Mouse (Mus musculus) 3134 (cell line): ENCODE results near the gene Scamp3.
A peak's percentile ranks its signal among the peaks of the same experiment; 100 is the strongest.

Experiments used
- DNase-seq: peaks from one replicate; pipeline ENCODE4 v3.0.0-alpha.2; 2011; ENCODE audit warnings: low spot score; ENCODE audit not compliant: insufficient read length; ENCODE audit errors: extremely low read depth

Scamp3 gene

DNA sequence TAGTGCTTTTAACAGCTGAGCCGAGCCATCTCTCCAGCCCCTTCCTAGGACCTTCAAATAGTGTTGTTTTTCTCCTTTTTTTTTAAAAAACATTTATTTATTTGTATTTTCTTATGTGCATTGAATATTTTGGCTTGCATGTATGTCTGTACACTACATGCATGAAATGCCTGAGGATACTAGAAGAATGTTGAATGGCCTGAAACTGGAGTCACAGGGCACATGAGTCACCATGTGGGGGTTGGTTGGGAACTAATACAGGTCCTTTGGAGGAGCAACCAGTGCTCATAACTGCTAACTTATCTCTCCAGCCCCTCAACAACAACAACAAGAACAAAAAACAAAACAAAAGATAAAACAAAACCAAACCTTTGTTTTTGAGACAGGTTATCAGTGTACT lies 14.2 kb upstream of the Scamp3 start:
- peak; percentile 56 for DNase-seq

DNA sequence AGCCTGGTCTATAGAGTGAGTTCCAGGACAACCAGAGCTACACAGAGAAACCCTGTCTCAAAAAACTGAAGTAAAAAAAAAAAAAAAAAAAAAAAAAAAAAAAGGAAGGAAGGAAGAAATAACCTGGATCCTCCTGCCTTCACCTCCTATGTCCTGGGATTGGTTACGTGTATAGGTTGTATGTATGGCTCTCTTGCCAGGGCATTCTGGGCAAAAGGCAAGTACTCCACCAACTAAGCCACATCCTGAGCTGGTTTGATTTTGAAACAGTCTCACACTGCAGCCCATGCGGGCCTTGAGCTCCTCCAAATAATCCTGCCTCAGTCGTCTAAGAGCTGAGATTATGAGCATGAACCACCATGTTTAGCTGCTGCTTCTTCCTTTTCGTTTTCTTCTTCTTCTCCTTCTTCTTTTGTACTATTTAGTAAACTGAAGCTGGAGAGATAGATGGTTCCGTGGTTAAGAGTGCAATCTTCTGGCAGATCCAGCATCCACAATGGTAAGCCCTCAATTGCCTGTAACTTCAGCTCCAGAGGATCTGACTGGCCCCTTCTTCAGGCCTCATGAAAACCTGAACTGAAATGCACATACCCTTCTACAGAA lies 13.5 kb upstream of the Scamp3 start:
- DNase-seq = no peak

DNA sequence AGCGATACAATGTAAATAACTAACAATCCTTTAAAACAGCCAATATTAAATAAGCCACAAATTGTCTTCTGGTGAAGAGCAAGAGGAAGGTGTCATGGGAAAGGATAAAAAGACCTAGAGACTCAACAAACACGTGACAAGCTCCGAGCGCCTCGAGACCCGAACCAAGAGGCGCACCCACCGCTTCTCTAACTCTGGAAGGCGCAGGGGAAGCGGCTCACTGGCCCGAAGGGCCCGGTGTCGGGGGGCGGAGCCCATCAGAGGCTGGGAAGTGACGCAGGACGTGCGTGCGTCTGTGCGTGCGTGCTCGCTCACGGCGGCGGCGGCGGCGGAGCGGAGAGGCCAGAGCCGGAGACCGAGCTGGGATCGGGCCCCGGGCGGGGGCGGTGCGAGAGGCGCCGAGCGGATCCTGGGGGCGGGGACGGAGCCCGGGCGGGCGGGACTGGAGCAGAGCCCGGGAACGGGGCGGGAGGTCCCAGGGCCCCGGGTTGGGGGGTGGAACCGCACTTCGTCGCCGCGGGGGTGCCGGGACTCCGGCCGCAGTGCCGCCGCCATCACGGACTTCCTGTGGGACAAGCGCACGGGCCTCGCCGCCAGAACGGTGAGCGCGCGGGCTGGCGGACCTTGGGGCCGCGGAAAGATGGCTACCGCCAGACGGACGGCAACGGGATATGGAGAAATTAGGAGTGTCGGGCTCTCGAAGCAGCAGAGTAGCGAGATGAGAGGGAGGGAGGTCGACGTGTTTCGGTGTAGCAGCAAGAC lies 12.6 kb upstream of the Scamp3 start, which contains the start of gene Clk2:
Gene Clk2, plus strand, starts transcription at position 290 of the 762 bp plus-strand sequence.
- DNase-seq = peak; percentile 91

DNA sequence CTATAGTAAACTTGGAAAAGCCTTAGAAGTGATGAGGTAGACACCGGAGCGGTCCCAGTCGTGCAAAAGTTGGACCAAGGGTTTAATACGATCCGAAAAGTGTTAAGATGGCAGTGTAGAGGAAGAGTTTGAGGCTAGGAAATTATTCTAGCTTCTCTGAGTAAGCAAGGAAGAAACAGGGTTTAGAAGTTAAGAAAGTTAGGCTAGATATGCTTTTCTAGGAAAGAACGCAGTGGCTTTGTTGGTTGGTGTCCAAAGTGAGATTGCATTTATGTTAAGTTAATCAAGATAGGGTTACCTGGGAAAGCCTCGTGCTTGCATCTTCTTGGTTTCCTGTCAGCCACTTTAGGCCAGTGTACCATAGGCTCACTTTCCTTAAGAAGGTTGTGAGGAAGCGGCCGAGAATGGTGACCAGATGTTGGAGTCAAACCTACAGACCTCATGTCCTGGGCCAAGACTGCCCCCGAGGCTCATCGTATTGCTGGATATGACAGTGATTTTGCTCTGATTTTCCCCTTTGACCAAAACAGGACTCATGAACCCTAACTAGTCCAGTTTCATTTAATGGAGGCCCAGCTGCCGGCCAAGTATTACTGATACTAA lies 11.9 kb upstream of the Scamp3 start:
- DNase-seq = no peak

DNA sequence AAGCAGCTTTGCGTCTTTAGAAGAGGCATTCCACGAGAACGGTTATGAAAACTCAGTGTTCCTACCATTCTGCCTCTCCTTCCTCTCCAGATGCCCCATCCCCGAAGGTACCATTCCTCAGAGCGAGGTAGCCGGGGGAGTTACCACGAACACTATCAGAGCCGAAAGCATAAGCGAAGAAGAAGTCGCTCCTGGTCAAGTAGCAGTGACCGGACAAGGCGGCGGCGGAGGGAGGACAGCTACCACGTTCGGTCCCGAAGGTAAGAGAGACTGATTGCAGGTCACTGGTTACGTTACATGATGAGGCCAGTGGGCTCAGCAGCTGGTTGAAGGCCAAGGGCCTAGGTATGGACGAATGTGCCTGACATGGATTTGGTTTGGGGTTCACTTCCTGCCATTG lies 10.3 kb upstream of the Scamp3 start:
- DNase-seq = no peak

DNA sequence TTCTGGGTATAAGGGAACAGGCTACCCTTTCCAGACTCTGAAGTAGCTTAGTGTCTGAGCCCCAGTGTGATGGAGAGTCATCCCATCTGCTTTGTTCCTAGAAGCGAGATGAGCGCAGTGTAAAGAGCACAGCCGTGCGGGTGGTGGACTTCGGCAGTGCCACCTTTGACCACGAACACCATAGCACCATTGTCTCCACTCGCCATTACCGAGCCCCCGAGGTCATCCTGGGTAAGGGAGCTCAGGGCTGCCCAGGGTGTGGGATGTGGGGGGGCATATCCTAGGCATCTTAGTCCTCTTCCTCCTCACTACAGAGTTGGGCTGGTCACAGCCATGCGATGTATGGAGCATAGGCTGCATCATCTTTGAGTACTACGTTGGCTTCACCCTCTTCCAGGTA lies 2.4 kb upstream of the Scamp3 start:
- DNase-seq = no peak

DNA sequence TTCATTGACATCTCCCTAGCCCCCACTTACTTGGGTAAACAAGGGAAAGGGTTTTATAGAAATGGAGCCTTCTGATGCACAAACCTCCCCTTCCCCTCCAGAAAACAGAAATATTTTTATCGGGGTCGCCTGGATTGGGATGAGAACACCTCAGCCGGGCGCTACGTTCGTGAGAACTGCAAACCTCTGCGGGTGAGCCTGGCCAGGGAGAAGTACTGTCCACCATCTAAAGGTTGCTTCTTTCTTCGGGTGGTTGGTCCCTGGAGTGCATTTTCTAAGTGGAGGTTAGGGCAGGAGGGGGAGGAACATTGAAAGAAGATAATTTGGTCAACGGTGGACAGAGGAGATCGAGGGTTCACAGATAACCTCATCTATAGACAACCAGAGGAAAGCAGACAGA lies 1.7 kb upstream of the Scamp3 start:
- no peak for DNase-seq

DNA sequence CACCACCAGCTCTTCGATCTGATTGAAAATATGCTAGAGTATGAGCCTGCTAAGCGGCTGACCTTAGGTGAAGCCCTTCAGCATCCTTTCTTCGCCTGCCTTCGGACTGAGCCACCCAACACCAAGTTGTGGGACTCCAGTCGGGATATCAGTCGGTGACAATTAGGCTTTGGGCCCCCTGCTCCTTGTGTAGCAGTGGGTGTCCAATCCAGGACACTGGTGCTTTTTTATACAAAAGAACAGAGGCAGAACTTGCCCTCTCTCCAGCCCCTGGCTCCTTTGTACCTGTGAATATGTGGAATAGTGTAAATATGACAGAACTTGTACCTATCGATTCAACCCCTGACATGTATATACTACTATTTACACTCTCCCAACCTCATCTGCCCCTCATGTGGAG lies 852 bp upstream of the Scamp3 start:
- DNase-seq = no peak

DNA sequence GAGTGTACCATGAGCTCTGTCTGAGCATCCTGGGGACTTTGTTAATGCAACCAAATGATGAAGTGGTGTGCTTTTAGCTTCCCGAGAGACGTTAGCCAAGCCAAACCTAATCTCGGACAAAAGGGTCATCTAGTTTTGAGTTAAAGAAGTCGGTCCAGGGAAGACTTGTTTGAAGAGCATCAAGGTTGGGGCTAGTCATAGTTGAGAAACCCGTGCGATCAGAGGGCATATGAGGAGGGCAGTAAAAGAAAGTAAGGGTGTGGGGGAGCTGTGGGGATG lies 773 bp downstream of the Scamp3 start:
- DNase-seq = no peak

DNA sequence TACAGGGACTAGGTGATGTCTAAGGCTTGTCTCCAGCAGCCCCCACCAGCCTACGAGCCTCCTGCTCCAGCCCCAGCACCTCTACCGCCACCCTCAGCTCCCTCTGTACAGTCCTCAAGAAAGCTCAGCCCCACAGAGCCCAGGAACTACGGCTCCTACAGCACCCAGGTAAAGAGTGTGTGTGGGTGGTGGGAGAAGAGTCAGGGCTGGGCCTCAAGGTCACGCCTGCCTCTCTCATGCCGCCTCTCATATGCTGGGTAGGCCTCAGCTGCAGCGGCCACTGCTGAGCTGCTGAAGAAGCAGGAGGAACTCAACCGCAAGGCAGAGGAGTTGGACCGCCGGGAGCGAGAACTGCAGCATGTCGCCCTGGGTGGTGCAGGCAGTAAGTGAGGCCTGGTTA lies 1.8 kb downstream of the Scamp3 start:
- DNase-seq = no peak

DNA sequence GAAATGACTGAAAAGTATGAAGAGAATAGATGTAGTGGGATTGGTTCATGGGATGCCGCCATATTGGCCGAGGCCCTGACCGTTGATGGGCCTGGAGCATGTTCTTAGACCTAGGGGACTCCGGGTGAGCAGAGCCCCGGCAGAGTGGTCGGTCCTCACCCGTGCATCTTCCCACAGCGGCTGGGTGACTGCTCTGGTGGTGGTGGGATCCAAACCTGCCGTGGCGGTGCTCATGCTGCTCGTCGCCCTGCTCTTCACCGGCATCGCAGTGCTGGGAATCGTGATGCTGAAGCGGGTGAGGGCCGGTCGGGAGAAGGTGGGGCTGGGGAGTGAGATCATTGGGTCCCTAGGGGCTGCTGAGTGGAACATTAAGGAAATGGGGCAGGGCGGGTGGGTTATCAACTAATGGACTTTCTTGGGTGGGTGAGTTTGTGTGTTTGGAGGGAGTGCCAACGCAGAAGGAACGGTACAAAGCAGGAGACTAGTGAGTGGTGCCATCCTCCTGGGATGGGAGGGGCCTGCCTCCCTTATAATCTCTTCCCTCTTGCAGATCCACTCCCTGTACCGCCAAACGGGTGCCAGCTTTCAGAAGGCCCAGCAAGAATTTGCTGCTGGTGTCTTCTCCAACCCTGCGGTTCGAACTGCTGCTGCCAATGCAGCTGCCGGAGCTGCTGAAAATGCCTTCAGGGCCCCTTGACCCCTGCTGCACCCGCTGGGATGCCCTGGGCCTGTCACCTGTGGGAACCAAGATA lies 4.7 kb downstream of the Scamp3 start:
- no peak for DNase-seq

DNA sequence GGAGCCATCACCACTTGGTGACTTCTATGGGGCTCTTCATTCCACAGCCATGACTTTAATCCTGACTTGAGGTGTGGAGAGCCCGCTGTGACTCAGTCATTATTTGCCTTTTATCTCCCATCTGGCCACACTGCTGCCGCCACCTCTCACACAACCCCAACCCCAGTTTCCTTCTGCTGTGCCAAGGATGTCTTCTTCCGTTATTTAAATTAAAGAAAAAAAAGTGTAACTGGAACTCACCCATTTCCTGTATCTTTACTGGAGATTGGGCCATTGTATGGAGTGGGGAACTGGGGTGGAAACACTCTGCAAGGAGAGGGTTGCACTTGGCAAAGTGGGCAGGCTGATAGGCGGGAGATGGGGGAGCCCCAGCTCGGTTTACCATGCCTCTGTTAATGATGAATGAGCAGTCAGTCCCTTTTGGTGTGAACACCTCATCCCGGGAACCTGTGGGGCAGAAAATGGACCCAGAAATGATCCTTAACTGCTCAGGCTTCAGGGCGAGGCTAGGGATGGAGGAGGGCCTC lies 5.3 kb downstream of the Scamp3 start:
- no peak for DNase-seq

DNA sequence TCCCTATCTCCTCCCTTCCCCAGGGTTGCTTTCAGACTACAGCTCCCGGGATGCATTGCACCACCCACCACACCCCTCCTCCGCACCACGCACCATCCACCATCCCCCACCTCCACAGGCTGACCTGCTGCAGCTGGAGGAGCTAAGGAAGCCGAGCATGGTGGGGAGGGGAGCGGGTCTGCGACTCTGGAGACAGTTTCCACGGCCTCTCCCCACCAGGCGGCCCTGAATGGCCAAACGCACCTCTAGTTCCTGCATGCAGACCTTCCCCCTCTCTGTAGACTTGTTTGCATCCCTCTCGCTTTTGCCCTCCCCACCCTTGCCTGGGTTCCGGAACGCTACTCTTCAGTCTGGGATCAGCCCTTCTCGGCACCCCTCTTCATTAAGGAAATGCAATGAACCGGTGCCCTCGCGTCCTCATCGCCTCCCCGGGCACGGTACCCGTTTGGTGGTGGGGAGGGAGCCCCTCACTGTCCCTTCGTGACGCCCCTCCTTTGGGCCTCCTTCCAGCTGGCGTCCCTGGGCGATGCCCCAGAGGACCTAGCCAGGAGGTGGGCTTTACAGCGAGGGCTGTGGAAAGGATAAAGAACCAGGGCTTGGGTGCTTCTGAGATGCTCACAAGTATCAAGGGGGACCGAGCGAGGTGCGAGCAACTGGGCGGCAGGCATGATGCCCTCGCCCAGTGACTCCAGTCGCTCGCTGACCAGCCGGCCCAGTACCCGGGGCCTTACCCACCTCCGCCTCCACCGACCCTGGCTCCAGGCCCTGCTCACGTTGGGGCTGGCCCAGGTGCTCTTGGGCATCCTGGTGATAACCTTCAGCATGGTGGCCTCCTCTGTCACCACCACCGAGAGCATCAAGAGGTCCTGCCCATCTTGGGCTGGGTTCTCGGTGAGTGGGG lies 6.0 kb downstream of the Scamp3 start, which contains the start of gene Fam189b:
Gene Fam189b, plus strand, starts transcription at position 86 of the 901 bp plus-strand sequence.
- DNase-seq = no peak

DNA sequence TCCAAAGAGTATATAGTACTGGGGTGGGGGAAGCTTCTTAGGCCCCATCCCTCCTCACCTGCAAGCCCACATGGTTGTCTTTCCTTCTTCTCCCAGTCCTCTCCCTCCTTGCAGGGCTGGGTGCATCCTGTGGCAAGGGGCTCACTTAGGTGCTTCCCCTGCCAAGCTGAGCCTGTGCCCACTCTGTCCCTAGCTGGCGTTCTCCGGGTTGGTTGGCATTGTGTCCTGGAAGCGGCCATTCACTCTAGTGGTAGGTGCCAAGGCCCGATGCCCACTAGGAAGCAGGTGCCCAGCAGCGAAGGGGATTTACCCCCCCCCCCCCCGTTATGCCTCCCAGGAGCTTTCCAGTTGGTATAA lies 6.7 kb downstream of the Scamp3 start:
- DNase-seq = no peak

DNA sequence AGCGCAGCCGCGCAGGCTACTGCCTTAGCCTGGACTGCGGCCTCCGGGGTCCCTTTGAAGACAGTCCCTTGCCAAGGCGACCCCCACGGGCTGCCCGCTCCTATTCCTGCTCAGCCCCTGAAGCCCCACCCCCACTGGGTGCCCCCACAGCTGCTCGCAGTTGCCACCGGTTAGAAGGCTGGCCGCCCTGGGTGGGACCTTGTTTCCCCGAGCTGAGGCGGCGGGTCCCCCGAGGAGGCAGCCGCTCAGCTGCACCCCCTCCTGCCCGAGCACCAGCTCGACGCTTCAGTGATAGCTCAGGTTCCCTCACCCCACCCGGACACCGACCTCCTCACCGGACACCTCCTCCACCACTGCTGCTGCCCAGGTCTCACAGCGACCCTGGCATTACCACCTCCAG lies 9.9 kb downstream of the Scamp3 start:
- no peak for DNase-seq

DNA sequence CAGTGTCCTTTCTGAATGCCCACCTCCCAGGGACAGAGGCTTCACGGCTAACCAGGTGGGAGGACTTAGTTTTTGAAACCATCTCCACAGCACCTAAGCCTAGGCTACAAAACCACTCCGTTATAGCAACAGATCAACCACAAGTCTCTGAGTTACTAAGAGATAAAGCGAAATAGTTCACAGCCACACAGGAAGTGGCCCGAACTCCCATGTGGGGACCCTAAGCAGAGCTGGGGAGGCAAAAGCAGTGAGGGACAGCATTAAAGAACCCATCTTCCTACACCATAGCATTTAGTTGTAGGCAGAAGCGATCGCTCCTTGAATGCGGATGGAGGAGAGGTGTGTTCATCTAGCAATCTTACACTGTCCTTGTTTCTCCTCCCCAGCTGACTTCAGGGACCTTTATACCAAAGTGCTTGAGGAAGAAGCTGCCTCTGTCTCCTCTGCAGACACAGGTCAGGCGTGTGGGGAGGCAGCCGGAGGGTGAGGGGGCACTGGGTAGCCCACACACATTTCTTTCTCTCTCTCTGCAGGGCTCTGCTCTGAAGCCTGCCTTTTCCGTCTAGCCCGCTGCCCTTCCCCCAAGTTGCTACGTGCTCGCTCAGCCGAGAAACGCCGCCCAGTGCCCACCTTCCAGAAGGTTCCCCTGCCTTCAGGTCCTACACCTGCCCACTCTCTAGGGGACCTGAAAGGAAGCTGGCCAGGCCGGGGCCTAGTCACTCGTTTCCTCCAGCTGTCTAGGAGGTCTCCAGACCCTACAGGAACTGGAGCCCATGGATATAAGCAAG lies 10.6 kb downstream of the Scamp3 start:
- DNase-seq = no peak

DNA sequence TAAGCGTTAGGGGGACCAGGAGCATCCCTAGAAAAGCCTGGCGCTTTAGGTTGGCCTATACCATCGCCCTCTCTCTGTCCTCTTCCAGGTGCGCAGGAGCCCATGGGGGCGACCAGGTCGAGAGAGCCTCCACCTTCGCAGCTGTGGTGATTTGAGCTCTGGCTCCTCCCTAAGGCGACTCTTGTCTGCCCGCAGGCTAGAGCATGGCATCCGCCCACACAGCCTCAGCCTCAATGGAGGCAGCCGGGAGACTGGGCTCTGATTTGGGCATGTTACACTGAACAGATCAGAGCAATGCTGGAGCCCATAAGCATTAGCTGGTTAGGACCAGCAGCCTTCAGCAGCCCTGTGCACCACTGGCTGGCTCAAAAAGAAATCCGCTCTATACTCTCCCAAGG lies 11.2 kb downstream of the Scamp3 start:
- no peak for DNase-seq

DNA sequence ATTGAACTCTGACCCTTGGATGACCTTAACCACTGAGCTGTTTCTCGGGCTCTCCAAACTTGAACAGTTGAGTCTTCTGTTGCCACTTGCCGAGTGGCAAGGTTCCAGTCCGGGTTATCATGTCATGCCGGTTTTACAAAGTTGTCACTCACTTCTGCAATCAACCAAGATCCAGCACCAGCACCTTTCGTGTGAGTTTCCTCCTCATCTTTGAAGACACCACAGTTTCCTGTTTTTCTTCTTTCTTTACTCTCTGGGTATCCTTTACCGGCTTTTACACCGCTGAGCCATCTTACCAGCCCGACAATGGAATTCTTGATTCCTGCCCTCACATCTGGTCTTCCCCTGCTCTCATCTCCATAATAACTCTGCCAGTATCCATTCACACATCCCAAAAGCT lies 13.2 kb downstream of the Scamp3 start:
- no peak for DNase-seq

DNA sequence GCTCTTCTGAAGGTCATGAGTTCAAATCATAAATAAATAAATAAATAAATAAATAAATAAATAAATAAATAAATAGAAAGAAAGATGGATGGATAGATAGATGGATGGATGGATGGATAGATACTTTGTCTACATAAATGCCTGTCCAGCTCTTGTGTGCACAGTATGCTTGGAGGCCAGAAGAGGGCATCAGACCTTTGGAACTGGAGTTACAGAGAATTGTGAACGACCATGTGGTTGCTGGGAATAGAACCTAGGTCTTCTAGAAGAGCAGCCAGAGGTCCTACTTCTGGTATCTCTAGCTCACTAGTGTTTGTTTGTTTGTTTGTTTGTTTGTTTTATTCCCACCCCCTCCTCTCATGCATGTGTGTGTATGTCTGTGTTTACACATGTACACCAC lies 16.1 kb downstream of the Scamp3 start:
- DNase-seq = no peak

DNA sequence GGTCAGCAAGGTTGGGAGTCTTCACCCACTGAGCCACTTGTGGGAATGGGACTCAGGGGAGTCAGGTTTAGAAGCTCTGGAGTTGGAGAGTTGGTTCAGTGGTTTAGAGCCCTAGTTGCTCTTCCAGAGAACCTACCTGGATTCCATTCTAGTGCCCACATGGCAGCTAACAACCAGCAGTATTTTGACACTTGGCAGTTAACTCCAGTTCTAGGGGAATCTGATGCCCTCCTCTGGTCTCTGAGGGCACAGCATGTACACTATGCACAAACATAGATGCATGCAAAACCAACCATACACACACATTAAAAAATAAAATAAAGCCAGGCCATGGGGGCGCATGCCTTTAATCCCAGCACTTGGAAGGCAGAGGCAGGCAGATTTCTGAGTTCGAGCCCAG lies 16.6 kb downstream of the Scamp3 start:
- no peak for DNase-seq
